17 mouse cellular contexts compared by ENCODE assay signal in the genomic region with DNA sequence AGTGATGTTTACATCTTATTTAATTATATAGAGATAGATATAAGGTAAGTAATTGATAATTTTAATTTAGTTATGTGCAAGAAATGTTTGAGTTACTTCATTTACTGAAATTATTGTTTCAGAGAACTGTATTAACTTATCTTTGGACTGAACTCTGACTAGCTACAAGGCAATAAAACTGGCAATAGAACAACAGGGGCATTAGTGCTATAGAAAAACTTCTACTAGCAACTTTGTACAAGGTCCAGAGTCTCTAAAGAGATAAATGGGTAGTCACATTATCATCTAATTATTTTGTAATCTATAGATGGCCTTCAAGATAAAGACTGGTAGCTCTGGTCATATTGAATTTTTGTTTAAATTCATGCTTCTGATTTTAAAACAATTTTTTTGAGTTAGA.
"Had no signal": no experiment of that assay in that cellular context is flagged by ENCODE, and none has a peak within 500 bp of the region (broad histone marks: within the 10 kb centered on the region; RNA-seq: fewer than 3 reads in every experiment).

No protein-coding gene starts in this region.

- H3K9me3 ChIP-seq: neural tube, embryonic 12.5 days; neural tube, embryonic 13.5 days; neural tube, embryonic 15.5 days; stomach, embryonic 15.5 days had no signal

- H3K9ac ChIP-seq: neural tube, embryonic 12.5 days; neural tube, embryonic 13.5 days; neural tube, embryonic 15.5 days; stomach, embryonic 15.5 days had no signal

- H3K4me1 ChIP-seq: neural tube, embryonic 12.5 days; neural tube, embryonic 13.5 days; neural tube, embryonic 15.5 days; stomach, embryonic 15.5 days had no signal

- H3K27ac ChIP-seq: neural tube, embryonic 12.5 days; neural tube, embryonic 13.5 days; neural tube, embryonic 15.5 days; stomach, embryonic 15.5 days; stomach, postnatal 0 days had no signal

- H3K36me3 ChIP-seq: neural tube, embryonic 12.5 days; neural tube, embryonic 13.5 days; neural tube, embryonic 15.5 days; stomach, embryonic 15.5 days had no signal

- H3K4me2 ChIP-seq: neural tube, embryonic 12.5 days; neural tube, embryonic 13.5 days; neural tube, embryonic 15.5 days; stomach, embryonic 15.5 days had no signal

- DNase-seq: retina, postnatal 1 day; right cerebral cortex, adult 18-20 months; right cerebral cortex, postnatal 14 days; right cerebral cortex, postnatal 25 days; right cerebral cortex, postnatal 4 days; spleen, adult 18-20 months; thymus, adult 18-20 months; thymus, adult 2 months; thymus, postnatal 14 days; thymus, postnatal 25 days; thymus, postnatal 36 days; thymus, postnatal 4 days had no signal

- H3K27me3 ChIP-seq: neural tube, embryonic 12.5 days; neural tube, embryonic 13.5 days; neural tube, embryonic 15.5 days; stomach, embryonic 15.5 days had no signal

- H3K4me3 ChIP-seq: neural tube, embryonic 12.5 days; neural tube, embryonic 13.5 days; neural tube, embryonic 15.5 days; stomach, embryonic 15.5 days had no signal
